Mouse (Mus musculus) thymus, adult 2 months (tissue): ENCODE results near the gene Dlgap1.

Experiments
- CTCF ChIP-seq: fragments of 200-500 bp; IDR thresholded peaks from 2 replicates; pipeline ENCODE4 v1.5.1; 2012; ENCODE audit warnings: mild to moderate bottlenecking, control low read depth, low read length, moderate library complexity, borderline replicate concordance; ENCODE audit not compliant: control insufficient read depth, poor library complexity, insufficient read depth; ENCODE audit errors: extremely low read depth
- POLR2A ChIP-seq: fragments of 200-500 bp; IDR thresholded peaks from 2 replicates; pipeline ENCODE4 v1.6.1; 2012; ENCODE audit warnings: mild to moderate bottlenecking, low read length, control low read depth, moderate library complexity; ENCODE audit not compliant: control insufficient read depth, poor library complexity, insufficient read depth; ENCODE audit errors: extremely low read depth

- TF ChIP-seq CTCF = no peak
- no peak for TF ChIP-seq POLR2A
Observed at GRCm38 (mm10) chr17:69969816-69970750, 1.2 kb downstream of the Dlgap1 start.
